Mouse (Mus musculus) spleen, postnatal 10 days (tissue): ENCODE measurements at regions not wholly inside any gene's neighbourhood (a gene's known extent, or its start where the extent isn't known, plus 50 kb on each side); places are given as distances from the start of the nearest gene placed in this dataset.

ENCODE experiments used
- DNase-seq, 2 experiments: peaks; one replicate each; pipeline ENCODE4 v3.0.0; 2021 to 2022; ENCODE audit warnings: low spot score in 2 of 2

DNA sequence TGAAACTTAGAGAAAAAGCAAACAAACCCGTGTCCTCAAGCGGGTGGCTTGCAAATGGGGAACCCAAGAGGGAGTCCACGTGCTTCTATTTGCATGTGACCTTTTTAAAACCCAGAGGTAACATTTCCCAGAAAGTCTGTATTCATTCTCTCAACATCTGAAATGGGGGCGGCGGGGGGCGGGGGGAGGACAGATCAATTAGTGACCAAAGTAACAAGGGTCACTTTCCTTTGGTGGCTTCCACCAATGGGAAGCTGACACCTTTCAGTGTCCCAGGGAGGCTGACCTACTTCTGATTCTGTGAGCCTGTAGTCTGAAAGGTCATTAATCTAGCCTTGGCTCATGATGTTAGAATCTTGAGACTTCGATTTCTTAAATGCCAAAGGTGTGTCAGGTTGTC, 236.0 kb downstream of the Gm11011 start:
- DNase-seq: no peak

DNA sequence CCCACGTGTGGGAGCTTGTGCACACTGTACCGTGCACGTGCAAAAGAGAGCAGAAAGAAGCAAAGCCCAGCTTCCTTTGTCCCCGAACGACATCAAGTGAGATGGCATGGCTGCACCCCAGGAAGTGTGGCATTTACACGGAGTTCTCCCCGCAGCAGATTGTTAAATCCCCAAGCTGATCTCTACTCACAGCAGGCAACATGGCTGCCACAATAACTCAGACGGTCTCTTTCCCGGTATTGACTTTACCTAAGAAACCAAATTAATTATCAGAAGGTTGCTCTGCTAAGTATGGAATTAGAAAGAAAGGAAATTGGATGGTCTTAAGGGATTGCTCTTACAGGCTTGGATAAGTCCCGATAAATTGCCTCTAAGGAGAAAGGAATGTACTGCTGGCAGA, 241.4 kb downstream of the Gm11011 start:
- no peak for DNase-seq

DNA sequence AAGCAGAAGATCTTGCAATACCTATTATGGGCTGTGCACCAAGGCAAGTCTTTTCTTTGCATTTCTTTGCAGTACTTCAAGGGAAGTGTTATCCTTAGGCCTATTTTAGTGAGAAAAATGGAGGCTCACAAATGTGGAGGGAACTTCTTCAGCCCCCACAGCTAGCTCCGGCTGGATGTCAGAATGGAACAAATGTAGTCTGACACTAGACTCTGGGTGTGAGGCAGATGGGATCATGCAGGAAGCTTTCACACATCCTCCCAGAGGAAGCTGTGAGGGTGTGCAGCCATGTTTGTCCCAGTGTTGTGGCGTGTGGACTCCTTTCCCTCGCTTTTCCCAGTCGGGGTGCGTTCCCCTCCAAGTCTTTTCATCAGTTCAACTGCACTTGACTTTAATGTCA, 268.0 kb downstream of the Gm11011 start:
- no peak for DNase-seq

DNA sequence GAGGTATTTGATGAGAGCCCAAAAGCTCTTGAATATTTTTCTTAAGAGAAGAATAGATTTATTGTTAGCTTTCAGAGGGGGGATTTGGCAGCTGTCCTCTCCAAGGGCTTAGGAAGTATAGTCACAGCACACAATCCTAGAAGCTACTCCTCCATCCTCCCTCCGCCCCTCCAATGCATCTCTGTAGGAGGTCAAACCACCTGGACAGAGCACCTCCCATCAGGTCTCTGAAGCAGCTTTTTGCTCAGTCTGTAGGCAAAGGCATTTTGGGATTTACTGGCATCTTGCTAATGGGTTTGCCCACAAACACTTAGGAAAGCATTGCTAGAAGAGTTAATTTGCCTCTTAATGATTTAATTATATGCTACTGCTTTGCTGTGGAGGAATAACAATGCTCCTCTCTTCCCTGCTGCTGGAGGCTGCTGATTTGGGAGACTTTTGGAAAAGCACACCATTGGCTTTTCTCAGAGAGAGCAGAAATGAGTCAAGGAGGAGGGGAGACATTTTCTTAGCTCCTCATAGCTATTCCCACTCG, 273.1 kb downstream of the Gm11011 start:
- DNase-seq: no peak

DNA sequence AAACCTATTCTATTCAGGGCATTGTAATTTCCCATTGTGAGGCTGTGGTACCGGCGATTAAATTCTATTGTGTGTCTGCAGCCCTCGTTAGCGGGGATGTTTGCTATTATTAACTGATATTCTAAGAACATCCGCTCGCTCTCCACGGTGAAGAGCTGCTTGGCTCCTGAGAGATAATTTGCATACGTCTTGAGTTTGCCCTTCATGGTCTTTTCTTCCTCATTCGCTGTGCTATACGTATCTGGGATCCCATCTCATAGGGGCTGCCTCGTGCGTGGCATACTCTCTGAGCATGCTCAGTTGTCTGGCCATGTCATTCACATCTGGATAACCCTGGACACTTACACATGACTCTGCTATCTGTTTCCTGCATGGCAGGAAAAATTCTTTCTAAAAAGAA, 275.7 kb downstream of the Gm11011 start:
- no peak for DNase-seq

DNA sequence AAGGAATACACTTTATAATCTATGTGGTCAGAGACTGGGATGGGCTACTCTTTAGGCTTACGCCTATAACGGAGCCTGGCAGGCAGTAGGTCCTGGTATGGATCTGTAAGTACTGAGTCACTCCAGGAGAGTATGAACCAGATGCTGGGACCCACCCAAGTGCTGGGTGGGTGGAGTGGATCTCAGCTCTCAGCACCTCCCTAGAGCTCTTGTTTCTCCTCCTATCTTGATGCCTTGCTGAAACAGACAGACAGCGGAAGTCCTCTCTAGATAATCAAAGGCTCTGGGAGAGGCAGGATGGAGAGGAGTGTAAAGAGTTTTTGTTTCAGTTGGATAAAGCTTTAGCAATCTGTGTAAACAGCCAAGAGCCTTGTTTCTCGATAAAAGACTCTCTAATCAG, 276.2 kb downstream of the Gm11011 start:
- no peak for DNase-seq

DNA sequence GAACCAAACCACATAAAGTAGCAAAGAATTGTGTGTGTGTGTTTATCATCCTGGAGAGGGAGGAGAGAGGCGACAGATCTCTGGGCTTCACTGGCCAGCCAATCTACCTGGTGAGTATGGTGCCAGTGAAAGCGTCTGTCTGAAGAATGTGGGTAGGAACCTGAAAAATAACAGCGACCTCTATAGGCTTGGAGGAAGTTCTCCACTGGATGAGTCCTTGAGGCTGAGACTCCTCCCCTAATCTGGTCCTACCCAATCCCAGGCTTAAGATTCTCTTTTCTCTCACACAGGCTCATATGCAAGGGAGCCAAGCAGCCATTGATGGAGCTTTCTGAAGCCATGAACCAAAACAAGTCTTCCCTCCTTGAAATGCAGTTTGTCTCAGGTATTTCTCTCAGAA, 283.2 kb downstream of the Gm11011 start:
- no peak for DNase-seq

DNA sequence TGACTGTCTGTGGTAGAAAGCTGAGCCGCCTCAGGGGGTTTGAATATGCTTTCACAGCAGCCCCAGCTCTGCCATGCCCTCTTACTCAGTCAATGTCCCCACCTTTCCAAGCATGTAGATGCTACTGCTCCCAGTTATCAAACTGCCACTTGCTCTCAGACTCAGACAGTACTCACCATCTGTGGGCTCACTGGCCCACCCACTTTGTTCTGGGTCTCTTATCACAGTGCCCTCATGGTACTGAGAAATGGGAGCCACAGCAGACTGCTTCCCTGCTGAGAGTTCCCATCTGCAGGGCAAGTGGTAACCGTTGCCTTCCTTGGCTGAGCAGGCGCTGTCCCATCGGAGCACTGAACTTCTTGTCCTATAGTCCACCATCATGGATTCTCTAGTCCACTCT, 286.6 kb downstream of the Gm11011 start:
- no peak for DNase-seq

DNA sequence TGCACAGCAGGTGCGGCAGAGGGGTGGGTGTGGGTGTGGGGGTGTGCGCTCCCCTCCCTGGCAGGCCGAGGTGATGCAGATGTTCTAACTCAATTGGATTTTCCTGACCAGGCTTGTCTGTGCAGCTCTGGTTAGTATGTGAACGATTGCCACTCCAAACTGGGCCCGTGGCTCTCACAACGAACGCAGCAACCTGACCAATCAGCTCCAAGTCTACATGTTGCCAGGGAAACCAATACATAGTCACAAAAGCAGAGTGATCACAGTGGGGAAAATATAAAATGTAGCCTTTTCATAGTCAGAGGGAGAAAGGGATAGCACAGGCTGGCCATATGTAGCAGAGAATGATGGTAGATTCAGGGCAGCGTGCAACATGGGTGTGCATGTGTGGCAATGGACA, 287.1 kb downstream of the Gm11011 start:
- DNase-seq: no peak

DNA sequence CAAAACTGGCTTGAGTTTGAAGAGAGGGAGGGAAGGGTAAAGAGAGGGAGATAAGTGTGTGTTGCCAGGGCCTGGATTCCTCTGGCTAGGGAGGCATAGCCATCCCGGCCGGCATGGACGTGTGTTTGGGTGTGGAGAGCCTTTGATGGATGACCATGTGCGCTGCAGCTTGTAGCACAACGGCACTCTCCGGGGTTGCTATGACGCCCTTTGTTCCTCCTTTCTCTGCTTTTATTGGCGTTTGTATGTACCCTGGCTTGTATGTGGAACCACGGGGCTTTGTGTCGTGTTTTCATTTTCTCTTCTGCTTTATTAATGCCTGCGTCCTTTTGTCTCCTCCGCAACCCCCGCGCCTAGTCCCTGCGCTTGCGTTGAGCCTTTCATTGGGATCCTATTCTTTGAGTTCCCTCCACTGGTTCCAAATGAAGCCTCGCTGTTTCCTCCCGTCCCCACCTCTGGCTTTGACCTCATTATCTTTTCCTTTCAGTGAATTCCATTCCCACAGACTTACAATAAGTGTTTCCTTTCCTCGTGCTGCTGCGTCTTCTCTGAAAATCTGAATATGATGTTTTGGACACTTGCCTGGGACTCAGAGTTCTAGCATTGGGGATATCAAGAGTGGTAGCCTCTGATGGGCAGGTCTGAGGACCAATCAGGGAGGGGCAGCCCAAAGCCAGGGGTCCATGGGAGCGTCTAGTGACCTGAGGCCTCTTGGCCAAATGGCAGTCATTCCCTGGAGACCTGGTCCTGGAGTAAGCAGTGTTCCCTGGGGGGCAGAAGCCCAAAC, 289.5 kb downstream of the Gm11011 start:
- DNase-seq: no peak

DNA sequence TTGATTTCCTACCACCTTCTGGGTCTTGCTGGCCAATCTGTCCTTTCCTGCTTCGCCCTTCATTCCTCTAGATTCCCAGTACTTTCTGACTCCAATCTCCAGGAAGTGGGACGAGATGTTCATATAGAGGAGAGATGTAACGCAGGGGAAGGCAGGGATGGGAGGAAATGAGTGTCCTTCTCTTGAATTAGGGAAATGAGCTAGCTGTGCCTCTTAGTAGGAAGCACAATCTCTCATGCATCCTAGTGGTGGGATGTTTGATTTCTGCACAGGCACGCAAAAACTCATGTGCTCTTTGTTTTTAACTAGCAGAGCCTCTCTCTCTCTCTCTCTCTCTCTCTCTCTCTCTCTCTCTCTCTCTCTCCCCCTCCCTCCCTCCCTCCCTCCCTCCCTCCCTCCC, 290.3 kb downstream of the Gm11011 start:
- no peak for DNase-seq

DNA sequence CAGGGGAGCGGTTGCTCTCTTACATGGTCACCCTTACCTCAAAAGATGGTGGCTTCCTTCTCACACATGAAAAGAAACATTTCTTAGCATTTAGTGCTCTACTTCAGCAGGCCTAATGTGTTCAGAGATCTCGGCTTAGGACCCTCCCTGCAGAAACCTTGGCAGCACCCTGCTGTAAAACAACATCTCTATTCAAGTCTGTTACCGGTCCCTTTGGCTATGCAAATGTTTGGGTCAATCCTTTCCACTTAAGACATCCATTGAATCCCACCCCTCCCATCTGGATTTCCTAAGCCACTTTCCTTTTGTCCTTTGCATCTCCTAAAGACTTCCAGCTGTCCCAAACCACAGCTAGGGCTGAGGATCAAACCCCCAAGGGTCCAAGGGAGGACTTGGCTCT, 294.2 kb downstream of the Gm11011 start:
- no peak for DNase-seq

DNA sequence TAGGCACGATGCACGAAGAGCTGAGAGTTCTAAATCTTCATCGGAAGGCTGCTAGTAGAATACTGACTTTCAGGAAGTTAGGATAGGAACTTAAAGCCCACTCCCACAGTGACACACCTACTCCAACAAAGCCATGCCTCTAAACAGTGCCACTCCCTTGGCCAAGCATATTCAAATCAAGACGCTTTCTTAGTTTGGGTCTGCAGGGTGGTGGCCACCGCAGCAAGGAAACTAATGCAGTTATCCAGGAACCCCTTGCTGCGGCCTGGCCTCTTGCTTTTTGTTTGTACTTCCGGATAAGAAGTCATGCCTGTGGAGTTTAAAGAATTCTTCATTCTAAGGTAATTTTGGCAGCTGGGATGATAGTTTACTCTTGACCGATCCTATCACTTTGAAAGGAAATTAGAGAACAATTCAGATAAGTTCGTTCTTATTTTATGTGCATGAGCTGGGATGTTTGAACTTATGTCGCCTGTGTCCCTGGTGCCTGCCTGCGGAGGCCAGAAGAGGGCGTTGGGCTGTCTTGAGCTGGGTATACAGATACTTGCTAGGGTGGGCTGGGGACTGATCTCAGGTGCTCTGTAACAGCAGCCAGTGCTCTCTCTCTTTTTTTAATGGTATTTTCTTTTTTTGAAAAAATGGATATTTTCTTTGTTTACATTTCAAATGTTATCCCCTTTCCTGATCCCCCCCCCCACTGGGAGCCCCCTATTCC, 298.5 kb downstream of the Gm11011 start:
- DNase-seq: no peak

DNA sequence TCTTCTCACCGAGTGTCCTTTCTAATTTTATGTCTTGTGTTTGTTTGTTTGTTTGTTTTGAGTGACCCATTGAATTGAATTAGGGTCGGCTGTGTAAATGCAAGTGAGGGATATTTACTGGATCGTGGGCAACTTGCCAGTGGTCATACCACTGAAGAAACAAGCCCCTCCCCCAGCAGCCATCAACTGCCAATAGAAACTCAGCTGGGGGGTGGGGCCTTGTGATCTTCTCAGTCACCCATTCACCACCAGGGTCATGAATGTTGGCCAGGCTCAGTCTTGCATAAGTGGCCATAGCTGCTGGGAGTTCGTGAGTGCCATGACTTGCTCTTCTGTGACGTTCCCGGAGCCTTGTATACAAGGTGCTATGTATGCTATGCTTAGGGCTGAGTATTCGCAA, 300.8 kb downstream of the Gm11011 start:
- DNase-seq: no peak

DNA sequence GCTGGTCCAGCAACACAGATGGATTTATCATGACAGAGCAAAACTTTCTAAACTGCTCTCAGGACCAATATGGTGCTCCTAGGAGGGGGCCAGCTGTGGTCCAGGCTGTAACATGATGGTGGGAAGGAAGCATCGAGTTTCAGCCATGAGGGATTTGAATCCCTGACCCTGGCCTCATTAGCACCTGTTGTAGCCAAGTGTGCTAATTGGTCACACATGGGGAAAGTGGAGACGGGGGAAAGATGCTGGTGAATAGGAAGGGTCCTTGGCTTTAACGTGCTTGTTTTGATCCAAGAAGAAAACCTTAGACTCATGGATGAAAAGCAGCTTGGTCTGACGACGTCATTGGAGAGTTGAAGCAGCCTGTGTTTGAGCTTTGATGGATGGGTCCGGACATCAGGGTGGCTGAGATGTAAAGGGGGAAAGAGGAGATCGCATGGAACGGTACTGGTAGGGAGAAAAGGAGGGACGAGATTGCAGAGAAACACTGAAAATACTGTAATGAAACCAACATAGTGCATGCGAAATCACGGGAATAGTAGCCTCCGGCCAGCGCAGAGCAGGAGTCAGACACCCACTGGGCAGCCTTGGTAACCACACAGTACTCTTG, 304.9 kb downstream of the Gm11011 start:
- no peak for DNase-seq

DNA sequence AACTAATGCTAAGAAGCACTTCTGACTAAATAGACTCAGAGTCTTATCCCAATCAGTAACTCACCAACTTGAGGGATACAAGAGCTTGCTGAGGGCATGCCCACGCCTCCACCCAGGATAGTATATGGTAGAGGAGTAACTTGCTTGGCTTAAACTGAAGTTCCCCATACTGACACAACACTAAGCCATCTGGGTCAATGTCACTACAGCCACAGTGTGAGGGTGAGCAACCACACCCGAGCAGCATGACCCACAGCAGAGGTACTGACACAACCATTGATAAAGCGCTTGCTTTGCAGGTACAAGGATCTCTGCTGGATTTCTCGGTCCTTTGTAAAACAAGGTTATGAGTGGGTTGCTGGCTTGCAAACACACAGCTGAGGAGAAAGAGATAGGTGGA, 312.2 kb downstream of the Gm11011 start:
- DNase-seq: no peak

DNA sequence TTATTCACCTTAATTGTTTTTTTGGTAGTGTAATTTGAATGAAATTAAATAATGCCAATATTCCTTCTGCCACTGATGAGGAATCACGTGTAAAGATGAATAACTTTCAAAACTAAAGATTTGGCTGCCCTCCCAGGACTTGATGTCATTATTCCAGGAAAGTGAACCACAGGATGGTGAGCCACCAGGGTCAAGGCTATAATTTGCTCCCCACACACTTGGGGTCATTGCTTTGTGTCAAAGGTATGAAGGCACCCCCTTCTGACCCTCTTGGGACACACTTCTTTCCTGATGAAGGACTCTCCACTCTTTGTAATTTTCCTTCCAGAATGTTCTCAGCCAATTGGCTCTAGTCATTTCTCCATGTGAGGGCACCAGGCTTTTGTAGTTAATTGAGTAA, 313.4 kb downstream of the Gm11011 start:
- DNase-seq: no peak

DNA sequence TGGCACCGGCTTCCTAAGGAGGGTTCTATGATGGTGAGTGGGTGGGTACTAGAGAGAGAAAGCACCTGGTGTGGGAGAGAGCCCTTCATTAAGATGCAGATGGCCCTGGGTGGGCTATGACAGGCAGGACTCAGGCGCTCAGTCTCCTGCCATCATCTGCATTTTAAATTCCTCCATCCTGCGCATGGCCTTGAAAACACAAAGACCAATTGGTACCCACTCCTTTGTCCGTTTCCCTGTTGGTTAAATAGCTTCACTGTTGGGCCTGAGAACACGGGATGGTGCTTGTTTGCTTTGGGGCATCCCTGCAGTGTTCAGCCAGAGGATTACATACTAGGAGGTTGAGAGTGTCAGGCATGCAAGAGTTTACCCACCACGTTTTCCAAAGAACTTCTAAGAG, 314.9 kb downstream of the Gm11011 start:
- no peak for DNase-seq

DNA sequence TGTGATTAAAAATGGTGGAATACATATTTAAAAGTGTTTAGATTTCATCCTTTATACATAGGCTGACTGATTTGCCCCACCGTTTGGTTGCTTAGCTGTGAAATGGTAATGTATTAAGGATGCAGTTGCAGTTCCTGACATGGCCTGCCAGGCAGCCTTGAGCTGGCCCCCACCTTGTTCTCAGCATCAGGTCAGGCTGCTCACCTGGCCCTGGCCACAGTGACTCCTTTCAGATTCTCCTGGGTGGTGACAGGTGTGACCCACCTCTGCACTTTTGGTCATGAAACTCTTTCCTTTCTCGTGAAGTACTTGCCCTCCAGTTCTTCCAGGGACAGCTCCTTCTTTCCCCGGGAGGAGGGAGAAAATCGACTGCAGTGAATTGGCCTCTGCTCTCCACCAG, 315.5 kb downstream of the Gm11011 start:
- DNase-seq: no peak

DNA sequence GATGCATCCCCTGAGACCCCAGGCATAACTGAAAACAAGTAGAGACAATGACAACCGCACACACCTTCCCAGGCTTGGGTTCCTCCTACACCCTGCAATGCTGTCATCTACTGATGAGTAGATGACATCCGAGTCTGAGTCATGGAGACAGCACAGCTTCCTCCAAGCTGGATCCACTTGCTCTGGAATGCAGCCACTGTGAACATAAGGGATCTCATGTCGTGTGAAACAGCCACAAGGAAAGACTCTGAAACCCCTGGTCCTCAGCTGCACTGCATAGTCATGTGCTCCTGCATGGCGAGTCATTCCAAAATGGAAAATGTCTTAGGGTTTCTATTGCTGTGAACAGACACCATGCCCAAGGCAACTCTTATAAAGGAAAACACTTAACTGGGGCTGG, 305.2 kb upstream of the Zfp64 start:
- no peak for DNase-seq

DNA sequence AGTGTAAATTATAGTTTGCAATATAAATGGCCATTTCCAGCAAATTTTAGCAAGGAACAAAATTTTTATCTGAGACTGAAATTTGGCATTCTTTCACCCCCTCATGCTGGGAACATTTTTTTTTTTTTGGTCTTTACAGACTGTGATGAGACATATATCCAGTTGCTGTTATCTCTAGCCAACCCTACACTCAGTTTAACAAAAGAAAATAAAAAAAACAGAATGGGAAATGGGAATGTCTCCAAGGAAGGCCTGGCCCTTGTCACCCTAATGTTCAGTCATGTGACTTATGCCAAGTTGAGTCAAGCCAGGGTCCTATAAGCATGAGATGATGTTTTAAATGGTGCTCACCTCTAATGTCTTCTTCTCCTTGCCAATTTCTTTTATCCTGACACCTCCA, 289.2 kb upstream of the Zfp64 start:
- DNase-seq: no peak

DNA sequence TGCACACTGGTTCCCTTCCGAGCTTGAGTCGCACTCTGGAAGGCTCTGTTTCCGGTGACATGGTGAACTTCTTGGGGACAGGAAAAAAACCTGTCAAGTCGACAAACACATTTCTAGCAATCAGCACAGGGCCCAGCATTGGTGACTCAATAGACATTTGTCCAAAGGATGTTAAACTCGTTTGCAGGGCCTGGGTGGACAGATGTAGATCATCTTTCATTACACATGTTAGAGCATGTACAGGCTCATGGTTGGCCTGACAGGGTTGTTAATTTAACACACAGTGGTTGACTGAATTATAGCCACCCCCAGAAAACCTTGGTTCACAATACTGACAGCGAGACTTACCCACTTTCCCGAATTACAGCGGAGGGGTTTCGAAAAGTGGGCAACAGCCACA, 288.6 kb upstream of the Zfp64 start:
- DNase-seq: no peak

DNA sequence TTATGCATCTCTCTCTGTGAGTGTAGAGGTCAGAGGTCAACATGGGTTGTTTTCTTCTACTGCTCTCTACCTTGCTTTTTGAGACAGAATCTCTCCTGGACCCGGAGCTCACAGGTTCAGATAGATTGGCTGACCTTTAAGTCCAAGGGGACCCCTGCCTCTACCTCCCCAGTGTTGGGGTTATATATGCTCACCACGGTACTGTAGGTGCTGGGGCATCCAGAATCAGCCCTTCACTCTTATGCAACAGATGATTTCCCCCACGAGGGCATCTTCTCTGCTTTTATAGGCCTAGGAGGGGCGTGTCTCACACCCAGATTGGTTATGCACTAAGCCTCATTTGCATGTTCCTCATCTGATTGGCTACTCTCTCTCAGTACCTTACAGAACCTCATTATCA, 282.5 kb upstream of the Zfp64 start:
- DNase-seq: no peak
